Mouse (Mus musculus): ENCODE data around the gene Slc22a3. TPM values are rescaled to one million over a fixed set of nuclear protein-coding genes. Genes with fewer than 3 reads are reported as not detected.
A peak's percentile ranks its signal among the peaks of the same experiment; 100 is the strongest.

Slc22a3 gene
- polyA plus RNA-seq, 1 experiment from 2014 or later, result 0.65 TPM

GRCm38 (mm10) chr17:12506903-12507563, 471 bp downstream of the Slc22a3 start:
- H3K9ac ChIP-seq, result peak overlapping the region; percentile 50; the same call in 1 of the 2 replicates
- 2% methylated on average over 60 of the region's 65 CpGs for WGBS
- no peak for ATAC-seq (ENCODE audit: low FRiP score, low read depth)

GRCm38 (mm10) chr17:12505708-12506107, 1.8 kb downstream of the Slc22a3 start:
- H3K4me3 ChIP-seq, result no peak overlapping the region
- H3K27ac ChIP-seq, result no peak overlapping the region
- WGBS, result 85% methylated on average over 6 of the region's 6 CpGs
- H3K9ac ChIP-seq, result no peak overlapping the region
- no peaks in the 10 kb centered on the region for H3K36me3 ChIP-seq
- no peak for ATAC-seq (ENCODE audit: low FRiP score, low read depth)
- no peak overlapping the region for H3K4me2 ChIP-seq (replicated peaks)
- H3K9me3 ChIP-seq, result 0 out of 2 replicates have a peak, but pooled peaks cover 1% of the 10 kb centered on the region
- peaks cover 9% of the 10 kb centered on the region for H3K4me1 ChIP-seq
- H3K27me3 ChIP-seq, result peaks cover 70% of the 10 kb centered on the region

More at GRCm38 (mm10) chr17:12506903-12507563, 471 bp downstream of the Slc22a3 start:
- Histone ChIP-seq H3K9me3 (no peaks in the 10 kb centered on the region), H3K27ac (no peak overlapping the region), H3K4me1 (peaks cover 9% of the 10 kb centered on the region), H3K27me3 (peaks cover 74% of the 10 kb centered on the region), H3K36me3 (no peaks in the 10 kb centered on the region), H3K4me3 (peak overlapping the region; percentile 46), H3K4me2 (replicated peaks) (peak overlapping the region; percentile 75)

- no peaks in the 10 kb centered on the region for H3K36me3 ChIP-seq
- H3K4me3 ChIP-seq, result no peak overlapping the region
- H3K4me1 ChIP-seq, result no peaks in the 10 kb centered on the region
- 84% methylated on average over 8 of the region's 8 CpGs for WGBS
- no peak overlapping the region for H3K4me2 ChIP-seq (replicated peaks)
- no peak overlapping the region for H3K9ac ChIP-seq
- H3K9me3 ChIP-seq, result 0 out of 2 replicates have a peak, but pooled peaks cover 2% of the 10 kb centered on the region
- no peak overlapping the region for H3K27ac ChIP-seq
- ATAC-seq (ENCODE audit: low FRiP score, low read depth), result no peak
- H3K27me3 ChIP-seq, result peaks cover 13% of the 10 kb centered on the region
Observed at GRCm38 (mm10) chr17:12499426-12499825, 8.1 kb downstream of the Slc22a3 start.

- no peaks in the 10 kb centered on the region for H3K27me3 ChIP-seq
- no peak overlapping the region for H3K4me3 ChIP-seq
- H3K36me3 ChIP-seq, result no peaks in the 10 kb centered on the region
- WGBS, result 45% methylated on average over 3 of the region's 3 CpGs
- no peak for ATAC-seq (ENCODE audit: low FRiP score, low read depth)
- no peak overlapping the region for H3K27ac ChIP-seq
- H3K9me3 ChIP-seq, result no peaks in the 10 kb centered on the region
- no peak overlapping the region for H3K9ac ChIP-seq
- no peaks in the 10 kb centered on the region for H3K4me1 ChIP-seq
- H3K4me2 ChIP-seq (replicated peaks), result no peak overlapping the region
Observed at GRCm38 (mm10) chr17:12495558-12495957, 11.9 kb downstream of the Slc22a3 start.

- 81% methylated on average over 12 of the region's 12 CpGs for WGBS
- Histone ChIP-seq H3K4me3 (no peak overlapping the region), H3K4me2 (replicated peaks) (no peak overlapping the region), H3K27ac (no peak overlapping the region), H3K4me1 (no peaks in the 10 kb centered on the region), H3K27me3 (no peaks in the 10 kb centered on the region), H3K36me3 (no peaks in the 10 kb centered on the region), H3K9me3 (no peaks in the 10 kb centered on the region), H3K9ac (no peak overlapping the region)
- no peak for ATAC-seq (ENCODE audit: low FRiP score, low read depth)
Observed at GRCm38 (mm10) chr17:12491591-12491990, 15.9 kb downstream of the Slc22a3 start.

GRCm38 (mm10) chr17:12489888-12490287, 17.6 kb downstream of the Slc22a3 start:
- H3K4me3 ChIP-seq, result no peak overlapping the region
- H3K9ac ChIP-seq, result no peak overlapping the region
- 75% methylated on average over 5 of the region's 5 CpGs for WGBS
- no peaks in the 10 kb centered on the region for H3K9me3 ChIP-seq
- no peak overlapping the region for H3K4me2 ChIP-seq (replicated peaks)
- no peak overlapping the region for H3K27ac ChIP-seq
- ATAC-seq (ENCODE audit: low FRiP score, low read depth), result no peak
- no peaks in the 10 kb centered on the region for H3K36me3 ChIP-seq
- H3K4me1 ChIP-seq, result no peaks in the 10 kb centered on the region
- H3K27me3 ChIP-seq, result no peaks in the 10 kb centered on the region

- no peaks in the 10 kb centered on the region for H3K27me3 ChIP-seq
- H3K4me3 ChIP-seq, result no peak overlapping the region
- H3K9ac ChIP-seq, result no peak overlapping the region
- no peak overlapping the region for H3K4me2 ChIP-seq (replicated peaks)
- H3K9me3 ChIP-seq, result no peaks in the 10 kb centered on the region
- WGBS, result 81% methylated on average over 3 of the region's 3 CpGs
- ATAC-seq (ENCODE audit: low FRiP score, low read depth), result no peak
- no peak overlapping the region for H3K27ac ChIP-seq
- no peaks in the 10 kb centered on the region for H3K36me3 ChIP-seq
- no peaks in the 10 kb centered on the region for H3K4me1 ChIP-seq
Observed at GRCm38 (mm10) chr17:12485657-12486056, 21.8 kb downstream of the Slc22a3 start.

- no peaks in the 10 kb centered on the region for H3K4me1 ChIP-seq
- no peaks in the 10 kb centered on the region; the same call in 1 of the 2 replicates for H3K9me3 ChIP-seq
- H3K4me3 ChIP-seq, result no peak overlapping the region
- no peak for ATAC-seq (ENCODE audit: low FRiP score, low read depth)
- H3K9ac ChIP-seq, result no peak overlapping the region
- no peak overlapping the region for H3K4me2 ChIP-seq (replicated peaks)
- H3K36me3 ChIP-seq, result no peaks in the 10 kb centered on the region
- H3K27me3 ChIP-seq, result no peaks in the 10 kb centered on the region
- 53% methylated on average over 2 of the region's 2 CpGs for WGBS
- H3K27ac ChIP-seq, result no peak overlapping the region
Observed at GRCm38 (mm10) chr17:12479416-12479815, 28.1 kb downstream of the Slc22a3 start.

GRCm38 (mm10) chr17:12474509-12475083, 32.9 kb downstream of the Slc22a3 start:
- H3K9me3 ChIP-seq, result no peaks in the 10 kb centered on the region; the same call in 1 of the 2 replicates
- H3K4me2 ChIP-seq (replicated peaks), result no peak overlapping the region
- 75% methylated on average over 3 of the region's 3 CpGs for WGBS
- no peak overlapping the region for H3K4me3 ChIP-seq
- no peaks in the 10 kb centered on the region for H3K4me1 ChIP-seq
- ATAC-seq (ENCODE audit: low FRiP score, low read depth), result no peak
- no peaks in the 10 kb centered on the region for H3K27me3 ChIP-seq
- H3K9ac ChIP-seq, result no peak overlapping the region
- no peak overlapping the region for H3K27ac ChIP-seq
- H3K36me3 ChIP-seq, result no peaks in the 10 kb centered on the region

GRCm38 (mm10) chr17:12472547-12472946, 35.0 kb downstream of the Slc22a3 start:
- ATAC-seq (ENCODE audit: low FRiP score, low read depth), result no peak
- Histone ChIP-seq H3K27me3 (no peaks in the 10 kb centered on the region), H3K4me2 (replicated peaks) (no peak overlapping the region), H3K9me3 (no peaks in the 10 kb centered on the region; the same call in 1 of the 2 replicates), H3K36me3 (no peaks in the 10 kb centered on the region), H3K9ac (no peak overlapping the region), H3K4me1 (no peaks in the 10 kb centered on the region), H3K27ac (no peak overlapping the region), H3K4me3 (no peak overlapping the region)

- no peak for ATAC-seq (ENCODE audit: low FRiP score, low read depth)
- H3K9me3 ChIP-seq, result no peaks in the 10 kb centered on the region
- H3K4me3 ChIP-seq, result no peak overlapping the region
- H3K27ac ChIP-seq, result no peak overlapping the region
- no peaks in the 10 kb centered on the region for H3K4me1 ChIP-seq
- no peak overlapping the region for H3K4me2 ChIP-seq (replicated peaks)
- H3K9ac ChIP-seq, result no peak overlapping the region
- 74% methylated on average over 5 of the region's 5 CpGs for WGBS
- H3K27me3 ChIP-seq, result 0 out of 2 replicates have a peak, but pooled peaks cover 6% of the 10 kb centered on the region
- H3K36me3 ChIP-seq, result no peaks in the 10 kb centered on the region
Observed at GRCm38 (mm10) chr17:12468745-12469144, 38.8 kb downstream of the Slc22a3 start.

GRCm38 (mm10) chr17:12467642-12468041, 39.9 kb downstream of the Slc22a3 start:
- no peak overlapping the region for H3K4me3 ChIP-seq
- no peaks in the 10 kb centered on the region for H3K9me3 ChIP-seq
- no peaks in the 10 kb centered on the region for H3K4me1 ChIP-seq
- no peak overlapping the region for H3K4me2 ChIP-seq (replicated peaks)
- WGBS, result 81% methylated on average over 3 of the region's 3 CpGs
- no peak overlapping the region for H3K9ac ChIP-seq
- no peak overlapping the region for H3K27ac ChIP-seq
- H3K27me3 ChIP-seq, result 0 out of 2 replicates have a peak, but pooled peaks cover 6% of the 10 kb centered on the region
- no peak for ATAC-seq (ENCODE audit: low FRiP score, low read depth)
- H3K36me3 ChIP-seq, result no peaks in the 10 kb centered on the region
